Mouse (Mus musculus) cerebellum, adult 2 months (tissue): ENCODE measurements around the gene Mag. TPM values are rescaled to one million over a fixed set of nuclear protein-coding genes. Genes with fewer than 3 reads are reported as not detected.

Experiments used
- DNase-seq, 2 experiments: peaks; one replicate each; pipeline ENCODE4 v3.0.0; 2021
- H3K27ac ChIP-seq: fragments of 200-500 bp; 2 replicates; pipeline ENCODE4 v1.5.1; 2012; ENCODE audit warnings: low read length, control low read depth, inconsistent platforms; ENCODE audit not compliant: insufficient read depth
- H3K27me3 ChIP-seq: fragments of 200-500 bp; 2 replicates; pipeline ENCODE4 v1.6.1; 2012; ENCODE audit warnings: inconsistent platforms, mild to moderate bottlenecking, low read length, moderate library complexity; ENCODE audit not compliant: control insufficient read depth, insufficient read depth
- H3K4me1 ChIP-seq: fragments of 200-500 bp; 2 replicates; pipeline ENCODE4 v1.6.1; 2011; ENCODE audit warnings: low read length; ENCODE audit not compliant: control insufficient read depth, insufficient read depth
- H3K4me3 ChIP-seq: fragments of 200-500 bp; replicated peaks from 2 replicates; pipeline ENCODE3; 2011; ENCODE audit warnings: mild to moderate bottlenecking, low read depth, low read length, control low read depth; ENCODE audit not compliant: insufficient read depth
- CTCF ChIP-seq: fragments of 200-500 bp; IDR thresholded peaks from 2 replicates; pipeline ENCODE4 v1.5.1; 2011; ENCODE audit warnings: low read depth, mild to moderate bottlenecking, control low read depth, low read length, moderate library complexity, borderline replicate concordance; ENCODE audit not compliant: insufficient read depth
- POLR2A ChIP-seq: fragments of 200-500 bp; IDR thresholded peaks from 2 replicates; pipeline ENCODE4 v1.6.1; 2011; ENCODE audit warnings: low read length, control low read depth, borderline replicate concordance; ENCODE audit not compliant: insufficient read depth
- WGBS: fragments of 180-500 bp; shearing (Covaris S2); methylation state at CpG from one replicate; pipeline ENCODE4 v1.1.7; 2018; 5-methylcytosine and 5-hydroxymethylcytosine counted together
- polyA plus RNA-seq: library from polyadenylated mRNA; depleted of rRNA; stranded (reverse); fragments of >200 nt; gene quantifications from 2 replicates; pipeline ENCODE4 v1.2.3, GENCODE M21; 2012; rRNA removed

Gene Mag
- polyA plus RNA-seq, 1 experiment: 783 TPM

DNA sequence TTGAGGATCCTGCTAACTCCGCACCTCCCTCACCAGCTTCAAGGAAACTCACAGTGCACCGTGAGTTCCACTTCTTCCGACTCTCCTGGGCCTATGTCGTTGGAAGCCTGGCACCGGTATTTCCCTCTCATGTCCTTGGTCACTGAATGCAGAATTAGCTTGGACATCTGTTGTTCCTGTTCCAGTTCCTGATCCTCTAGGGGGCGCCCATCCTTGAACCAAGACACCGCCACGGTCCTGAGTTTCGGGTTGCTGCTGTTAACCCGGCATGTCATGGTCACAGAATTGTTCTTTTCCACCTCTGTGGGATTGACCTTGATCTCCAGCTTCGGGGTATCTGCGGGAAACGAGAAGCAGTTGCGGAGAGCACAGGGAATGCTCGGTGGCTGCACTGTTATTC is 41.6 kb downstream of the Mag start:
- TF ChIP-seq POLR2A: no peak
- TF ChIP-seq CTCF: peak; percentile 63
- no peaks in the 10 kb centered on the region for H3K4me1 ChIP-seq
- H3K27me3 ChIP-seq: no peaks in the 10 kb centered on the region
- no peak overlapping the region for H3K27ac ChIP-seq
- H3K4me3 ChIP-seq: no peak overlapping the region
- peak; percentile 61 to 64 for DNase-seq
- WGBS: 17% methylated on average over 15 of the region's 15 CpGs

DNA sequence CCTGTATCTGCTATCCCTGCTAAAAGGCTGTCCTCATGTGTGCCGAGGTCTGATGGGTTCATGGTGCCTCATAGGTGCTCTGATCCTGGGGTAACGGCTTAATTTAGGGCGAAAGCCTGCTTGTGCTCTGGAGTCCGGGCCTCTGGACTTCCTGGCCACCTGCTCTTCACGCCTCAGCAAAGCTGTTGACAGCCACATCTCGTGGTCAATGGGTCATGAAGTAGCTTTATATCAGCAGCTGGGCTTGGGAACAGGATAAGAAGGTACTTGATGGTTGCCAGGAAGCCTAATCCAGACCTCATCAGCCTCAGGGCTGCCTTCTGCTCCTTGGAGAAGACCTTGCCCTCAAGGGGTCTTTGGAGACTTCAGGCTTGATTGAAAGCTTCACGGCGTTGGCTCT is 51.3 kb downstream of the Mag start:
- Histone ChIP-seq H3K4me3 (no peak overlapping the region), H3K4me1 (no peaks in the 10 kb centered on the region), H3K27ac (no peak overlapping the region), H3K27me3 (no peaks in the 10 kb centered on the region)
- DNase-seq: no peak
- TF ChIP-seq CTCF: no peak
- TF ChIP-seq POLR2A: no peak
- 41% methylated on average over 8 of the region's 8 CpGs for WGBS

DNA sequence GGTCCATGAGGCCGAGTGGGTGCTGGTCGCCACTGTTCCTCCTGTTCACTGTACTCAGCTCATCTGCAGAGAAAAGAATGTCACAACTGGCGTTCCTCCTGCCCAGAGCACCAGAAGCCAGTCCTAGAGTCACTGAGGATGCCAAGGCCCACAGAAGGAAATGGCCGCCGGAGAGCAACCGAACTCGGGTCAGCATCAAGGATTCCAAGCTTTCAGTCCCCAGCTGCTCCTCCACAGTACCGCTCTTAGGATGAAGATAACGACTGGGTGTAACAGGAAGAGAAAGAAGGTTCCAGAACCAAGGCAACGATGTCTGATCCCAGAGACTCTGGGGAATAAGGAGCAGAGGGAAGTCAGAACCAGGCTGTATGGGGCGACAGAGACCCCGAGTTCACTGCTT is 53.2 kb downstream of the Mag start, which contains the start of gene Ffar1:
Gene Ffar1 (minus strand): TSS at position 101 of the 400 bp plus-strand sequence.
- H3K4me1 ChIP-seq: no peaks in the 10 kb centered on the region
- no peak for DNase-seq
- no peak within 1 kb of the TSS for H3K4me3 ChIP-seq
- no peaks in the 10 kb centered on the region for H3K27me3 ChIP-seq
- TF ChIP-seq CTCF: no peak
- no peak for TF ChIP-seq POLR2A
- 81% methylated on average over 12 of the region's 12 CpGs for WGBS
- H3K27ac ChIP-seq: no peak within 1 kb of the TSS

DNA sequence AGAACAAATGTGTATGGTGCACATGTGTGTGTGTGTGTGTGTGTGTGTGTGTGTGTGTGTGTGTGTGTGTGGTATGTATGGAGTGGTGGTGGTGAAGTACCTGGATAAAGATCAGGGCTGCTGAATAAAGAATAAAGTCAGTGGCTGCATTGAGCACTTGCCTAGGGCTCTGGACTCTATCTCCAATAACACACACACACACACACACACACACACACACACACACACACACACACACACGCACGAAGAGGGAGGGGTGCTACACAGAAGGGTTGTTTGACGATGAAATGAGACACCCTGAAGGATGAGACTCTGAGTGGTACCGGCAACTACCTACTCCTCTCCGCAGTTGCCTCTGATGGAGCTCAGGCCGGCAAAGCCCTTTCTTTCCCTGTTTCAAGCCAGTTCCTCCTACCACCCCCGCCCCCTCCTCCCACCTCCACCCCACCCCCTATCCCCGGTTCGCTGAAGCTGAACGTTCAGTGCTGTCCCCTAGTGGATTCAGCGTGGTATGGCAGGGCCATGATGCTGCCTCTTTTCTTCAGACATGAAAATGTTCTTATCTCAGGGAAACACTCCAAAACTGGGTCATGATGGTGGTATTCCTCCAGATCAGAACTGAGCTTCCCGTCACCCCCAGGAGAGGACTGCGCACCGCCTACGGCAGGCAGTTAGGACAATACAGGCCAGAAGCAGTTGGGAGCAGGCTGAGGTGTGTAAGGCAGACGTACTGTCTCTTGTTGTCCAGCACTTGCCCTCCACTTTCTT is 54.9 kb downstream of the Mag start:
- TF ChIP-seq CTCF (peak; percentile 68; the same call in 1 of the 2 replicates), POLR2A (no peak)
- H3K27me3 ChIP-seq: no peaks in the 10 kb centered on the region
- DNase-seq: peak; percentile 32 to 40
- H3K27ac ChIP-seq: no peak overlapping the region
- 9% methylated on average over 15 of the region's 16 CpGs for WGBS
- no peaks in the 10 kb centered on the region for H3K4me1 ChIP-seq
- peak overlapping the region; percentile 26 for H3K4me3 ChIP-seq

DNA sequence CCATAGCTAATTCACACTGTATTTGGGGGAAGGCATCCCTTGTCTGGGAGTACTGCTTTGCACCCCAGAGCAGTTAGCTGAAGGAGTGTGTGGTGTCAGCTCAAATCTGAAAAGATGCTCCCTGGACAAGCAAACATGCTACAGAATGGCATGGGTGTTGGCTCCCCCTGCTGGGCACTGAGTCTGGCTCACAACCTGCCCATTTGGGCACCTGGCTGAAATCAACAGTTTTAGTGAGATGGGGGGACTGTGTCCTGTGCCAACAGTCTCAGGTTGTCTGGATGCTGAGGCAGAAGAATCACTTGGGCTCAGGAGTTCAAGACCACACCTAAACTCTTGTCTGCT is 55.4 kb downstream of the Mag start:
- no peak overlapping the region for H3K4me3 ChIP-seq
- H3K27ac ChIP-seq: no peak overlapping the region
- DNase-seq: peak; percentile 37 to 44
- no peaks in the 10 kb centered on the region for H3K4me1 ChIP-seq
- H3K27me3 ChIP-seq: no peaks in the 10 kb centered on the region
- peak; percentile 62 for TF ChIP-seq CTCF
- no peak for TF ChIP-seq POLR2A

DNA sequence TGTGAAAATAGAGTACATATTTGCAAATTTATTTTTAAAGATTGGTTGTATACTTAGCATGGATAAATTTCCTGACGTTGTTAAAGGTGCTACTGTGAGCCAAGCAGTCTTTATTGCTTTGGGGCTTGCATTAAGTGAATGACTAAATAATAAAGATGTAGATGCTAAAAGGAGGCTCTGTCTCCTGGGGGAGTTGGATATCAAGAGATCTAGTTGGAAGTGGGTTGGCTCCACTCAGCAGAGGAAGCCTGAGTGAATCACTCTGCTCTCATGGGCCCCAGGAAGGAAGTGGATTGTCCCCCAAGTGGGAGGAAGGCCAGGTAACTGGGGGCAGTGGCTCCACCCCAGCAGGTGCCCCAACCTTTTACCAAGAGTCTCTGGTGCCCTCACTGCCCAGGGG is 56.9 kb downstream of the Mag start:
- no peak overlapping the region for H3K27ac ChIP-seq
- TF ChIP-seq POLR2A (no peak), CTCF (no peak)
- H3K4me1 ChIP-seq: no peaks in the 10 kb centered on the region
- no peak overlapping the region for H3K4me3 ChIP-seq
- DNase-seq: no peak
- WGBS: 78% methylated on average over 1 of the region's 1 CpGs
- no peaks in the 10 kb centered on the region for H3K27me3 ChIP-seq

DNA sequence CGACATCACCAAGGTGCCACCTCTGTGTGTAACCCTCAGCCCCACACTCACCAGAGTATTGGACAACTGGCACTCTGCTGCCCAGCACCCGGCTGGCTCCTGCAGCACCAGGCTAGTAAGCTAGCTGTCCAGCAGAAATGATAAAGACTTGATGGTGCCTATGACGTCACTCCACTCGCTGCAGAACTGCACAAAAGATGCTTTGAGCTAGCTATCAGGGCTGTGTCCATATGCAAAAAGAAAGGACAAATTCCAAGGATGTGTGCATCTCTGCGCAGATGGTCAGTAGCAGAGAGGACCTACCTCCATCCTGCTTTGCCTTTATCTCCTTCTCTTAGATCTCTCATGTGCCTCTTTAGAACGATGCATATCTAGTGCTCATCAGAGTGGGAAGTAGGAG is 58.6 kb downstream of the Mag start, which contains the start of gene Ffar3:
Gene Ffar3 (minus strand): TSS at position 101 of the 400 bp plus-strand sequence.
- Histone ChIP-seq H3K27me3 (no peaks in the 10 kb centered on the region), H3K4me1 (no peaks in the 10 kb centered on the region), H3K4me3 (no peak within 1 kb of the TSS), H3K27ac (no peak within 1 kb of the TSS)
- no peak for DNase-seq
- no peak for TF ChIP-seq CTCF
- TF ChIP-seq POLR2A: no peak
- WGBS: 78% methylated on average over 6 of the region's 6 CpGs

DNA sequence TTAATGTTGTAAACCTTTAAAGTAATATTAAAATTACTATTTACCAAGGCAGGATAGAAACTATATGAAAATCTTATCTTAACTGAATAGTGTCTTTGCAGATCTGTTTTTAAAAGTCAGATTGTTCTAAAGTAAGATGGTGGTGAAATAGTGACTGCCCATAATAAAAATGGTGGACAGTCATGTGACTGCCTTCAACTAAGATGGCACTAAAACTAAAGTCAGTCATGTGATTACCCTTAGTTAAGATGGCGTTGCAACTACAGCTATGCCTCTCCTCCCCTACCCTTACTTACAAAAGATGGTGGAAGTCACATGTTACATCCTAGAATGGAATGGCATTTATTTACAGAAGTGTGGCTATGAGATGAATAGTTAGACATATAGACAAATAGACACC is 63.3 kb downstream of the Mag start:
- Histone ChIP-seq H3K4me1 (no peaks in the 10 kb centered on the region), H3K4me3 (no peak overlapping the region), H3K27ac (no peak overlapping the region), H3K27me3 (no peaks in the 10 kb centered on the region)
- TF ChIP-seq POLR2A (no peak), CTCF (no peak)
- no peak for DNase-seq
- 73% methylated on average over 1 of the region's 1 CpGs for WGBS

Other genes starting within 250 kb of the Mag start
- 16.4 and 17.1 TPM in 2 replicates for gene Haus5, start 249.9 kb downstream of the Mag start, polyA plus RNA-seq
- gene Pmis2, start 243.3 kb downstream of the Mag start, polyA plus RNA-seq: not detected in 2 replicates
- not detected in 2 replicates for gene 2200002J24Rik, start 215.9 kb downstream of the Mag start, polyA plus RNA-seq
- gene Atp4a, start 202.7 kb downstream of the Mag start, polyA plus RNA-seq: 0.33 and 0.39 TPM in 2 replicates
- gene Tmem147, start 185.3 kb downstream of the Mag start, polyA plus RNA-seq: 247 TPM in 2 replicates
- not detected in 2 replicates for gene Gapdhs, start 171.2 kb downstream of the Mag start, polyA plus RNA-seq
- 6.3 and 6.9 TPM in 2 replicates for gene Sbsn, start 163.4 kb downstream of the Mag start, polyA plus RNA-seq
- gene Dmkn, start 151.1 kb downstream of the Mag start, polyA plus RNA-seq: 1.4 and 1.8 TPM in 2 replicates
- gene Krtdap, start 127.0 kb downstream of the Mag start, polyA plus RNA-seq: not detected in 2 replicates
- 0.03 TPM in 1 of 2 replicates, not detected in the other for gene Ffar2, start 91.1 kb downstream of the Mag start, polyA plus RNA-seq
- gene Ffar3, start 58.7 kb downstream of the Mag start, polyA plus RNA-seq: not detected in 2 replicates
- gene Ffar1, start 53.3 kb downstream of the Mag start, polyA plus RNA-seq: not detected in 2 replicates
- 0.11 and 0.19 TPM in 2 replicates for gene Cd22, start 34.5 kb downstream of the Mag start, polyA plus RNA-seq
- gene Hamp2, start 9.8 kb upstream of the Mag start, polyA plus RNA-seq: not detected in 2 replicates
- not detected in 2 replicates for gene Hamp, start 29.2 kb upstream of the Mag start, polyA plus RNA-seq
- 226 and 230 TPM in 2 replicates for gene Usf2, start 41.9 kb upstream of the Mag start, polyA plus RNA-seq
- gene Lsr, start 58.6 kb upstream of the Mag start, polyA plus RNA-seq: 9.2 and 9.4 TPM in 2 replicates
- 0.13 and 0.29 TPM in 2 replicates for gene Fam187b, start 58.9 kb upstream of the Mag start, polyA plus RNA-seq
- gene Fxyd5, start 127.6 kb upstream of the Mag start, polyA plus RNA-seq: 9.0 and 14.8 TPM in 2 replicates
- gene Fxyd7, start 136.6 kb upstream of the Mag start, polyA plus RNA-seq: 72.5 and 99.7 TPM in 2 replicates
- gene Fxyd1, start 142.3 kb upstream of the Mag start, polyA plus RNA-seq: 202 and 222 TPM in 2 replicates
- 48.9 and 54.2 TPM in 2 replicates for gene Lgi4, start 144.5 kb upstream of the Mag start, polyA plus RNA-seq
- 1.3 and 1.4 TPM in 2 replicates for gene Fxyd3, start 161.8 kb upstream of the Mag start, polyA plus RNA-seq
- 9.4 and 10.8 TPM in 2 replicates for gene Hpn, start 200.4 kb upstream of the Mag start, polyA plus RNA-seq
- gene Scn1b, start 212.1 kb upstream of the Mag start, polyA plus RNA-seq: 1,376 and 1,380 TPM in 2 replicates
- gene Gramd1a, start 241.0 kb upstream of the Mag start, polyA plus RNA-seq: 148 and 153 TPM in 2 replicates